Mouse (Mus musculus) small intestine, adult 2 months (tissue): ENCODE measurements at regions not wholly inside any gene's neighbourhood (a gene's known extent, or its start where the extent isn't known, plus 50 kb on each side); places are given as distances from the start of the nearest gene placed in this dataset.

Experiments
- H3K27ac ChIP-seq: fragments of 200-500 bp; 2 replicates; pipeline ENCODE4 v1.5.1; 2012; ENCODE audit warnings: low read depth, low read length, control low read depth, inconsistent platforms; ENCODE audit not compliant: insufficient read depth
- H3K27me3 ChIP-seq: fragments of 200-500 bp; 2 replicates; pipeline ENCODE4 v1.6.1; 2012; ENCODE audit warnings: mild to moderate bottlenecking, moderate library complexity, low read length, inconsistent platforms; ENCODE audit not compliant: control insufficient read depth, insufficient read depth
- H3K36me3 ChIP-seq: fragments of 200-500 bp; 2 replicates; pipeline ENCODE4 v1.6.1; 2012; ENCODE audit warnings: mild to moderate bottlenecking, low read length, control low read depth, inconsistent platforms; ENCODE audit not compliant: control insufficient read depth, insufficient read depth
- H3K4me1 ChIP-seq: fragments of 200-500 bp; 2 replicates; pipeline ENCODE4 v1.6.1; 2012; ENCODE audit warnings: low read length, inconsistent platforms, mixed read lengths; ENCODE audit not compliant: control insufficient read depth, insufficient read depth, insufficient read length
- H3K4me3 ChIP-seq: fragments of 200-500 bp; 2 replicates; pipeline ENCODE4 v1.5.1; 2012; ENCODE audit warnings: low read depth, mild to moderate bottlenecking, control low read depth, inconsistent platforms, low read length, moderate library complexity
- CTCF ChIP-seq: fragments of 200-500 bp; IDR thresholded peaks from 2 replicates; pipeline ENCODE4 v1.5.1; 2012; ENCODE audit warnings: low read depth, mild to moderate bottlenecking, control low read depth, inconsistent platforms, low read length, moderate library complexity, mixed read lengths; ENCODE audit not compliant: insufficient replicate concordance, insufficient read length; ENCODE audit errors: extremely low read depth
- POLR2A ChIP-seq: fragments of 200-500 bp; IDR thresholded peaks from 2 replicates; pipeline ENCODE4 v1.6.1; 2012; ENCODE audit warnings: low read depth, mild to moderate bottlenecking, control low read depth, inconsistent platforms, low read length, moderate library complexity
- WGBS: fragments of 180-500 bp; shearing (Covaris S2); methylation state at CpG from one replicate; pipeline ENCODE4 v1.1.7; 2018; 5-methylcytosine and 5-hydroxymethylcytosine counted together

DNA sequence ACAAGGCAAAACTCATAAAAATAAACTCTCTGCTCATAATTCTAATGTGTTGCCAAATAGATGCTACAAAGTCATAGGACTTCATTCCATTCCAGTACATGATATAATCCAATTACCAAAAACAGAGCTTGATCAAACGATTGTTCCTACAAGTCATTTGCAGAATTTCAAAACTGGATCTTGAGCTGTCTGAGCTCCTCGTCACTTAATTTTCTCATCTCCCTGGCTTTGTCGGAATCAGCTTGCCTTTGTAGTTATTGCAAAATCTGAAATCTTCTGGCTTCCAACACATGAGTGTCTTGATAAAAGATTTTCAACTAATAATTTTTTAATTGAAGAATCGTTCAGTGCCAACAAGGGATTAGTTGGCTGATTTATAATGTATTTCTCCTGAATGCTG, 150.3 kb upstream of the Gypa start:
- Histone ChIP-seq H3K27me3 (no peaks in the 10 kb centered on the region), H3K4me3 (no peak overlapping the region), H3K4me1 (no peaks in the 10 kb centered on the region), H3K36me3 (no peaks in the 10 kb centered on the region), H3K27ac (no peak overlapping the region)
- no peak for TF ChIP-seq POLR2A
- no peak for TF ChIP-seq CTCF
- WGBS = 91% methylated on average over 4 of the region's 4 CpGs

DNA sequence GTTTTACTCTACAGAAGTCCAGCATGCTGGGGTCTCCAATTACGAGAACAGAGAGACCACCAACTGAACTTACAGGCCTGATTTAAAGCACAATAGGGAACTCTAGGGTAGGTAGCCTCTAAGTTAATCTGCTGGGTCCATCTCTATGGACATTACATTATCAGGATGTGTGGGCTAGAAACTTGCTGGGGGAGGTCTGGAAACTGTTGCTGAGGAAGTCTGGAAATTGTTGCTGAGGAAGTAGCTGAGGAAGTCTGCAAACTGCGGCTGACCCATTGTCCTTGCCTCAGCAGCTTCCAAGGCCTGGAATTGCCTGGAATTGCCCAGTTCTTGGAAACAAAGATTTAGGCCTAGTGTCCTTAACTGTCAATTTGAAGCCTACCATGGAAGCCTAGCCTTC, 155.7 kb upstream of the Gypa start:
- no peak overlapping the region for H3K4me3 ChIP-seq
- no peaks in the 10 kb centered on the region for H3K27me3 ChIP-seq
- TF ChIP-seq POLR2A (no peak), CTCF (no peak)
- H3K27ac ChIP-seq = no peak overlapping the region
- H3K4me1 ChIP-seq = no peaks in the 10 kb centered on the region
- WGBS = 76% methylated on average over 2 of the region's 2 CpGs
- no peaks in the 10 kb centered on the region for H3K36me3 ChIP-seq

DNA sequence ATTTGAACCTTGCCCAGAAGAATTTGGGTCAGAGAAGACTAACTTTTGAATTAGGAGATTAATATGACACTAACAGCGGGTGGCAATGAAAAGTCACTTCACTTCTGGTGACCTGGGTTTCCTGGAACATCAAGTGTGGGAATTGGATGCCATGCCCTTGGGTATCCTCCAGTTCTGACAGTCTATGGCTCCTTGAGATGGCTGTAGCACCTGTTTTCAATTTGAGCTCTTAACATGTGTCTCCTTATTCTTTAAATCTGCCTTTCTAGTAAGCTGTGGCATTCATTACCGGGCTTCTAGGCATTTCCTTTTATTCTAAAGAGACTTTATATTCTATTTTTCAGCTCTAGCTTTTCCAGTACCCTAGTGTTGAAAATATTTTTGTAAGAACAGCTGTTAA, 164.9 kb upstream of the Gypa start:
- TF ChIP-seq CTCF (no peak), POLR2A (no peak)
- Histone ChIP-seq H3K27ac (no peak overlapping the region), H3K36me3 (no peaks in the 10 kb centered on the region), H3K4me1 (peaks cover 3% of the 10 kb centered on the region; the same call in 1 of the 2 replicates), H3K27me3 (no peaks in the 10 kb centered on the region), H3K4me3 (no peak overlapping the region)
- 75% methylated on average over 2 of the region's 2 CpGs for WGBS

DNA sequence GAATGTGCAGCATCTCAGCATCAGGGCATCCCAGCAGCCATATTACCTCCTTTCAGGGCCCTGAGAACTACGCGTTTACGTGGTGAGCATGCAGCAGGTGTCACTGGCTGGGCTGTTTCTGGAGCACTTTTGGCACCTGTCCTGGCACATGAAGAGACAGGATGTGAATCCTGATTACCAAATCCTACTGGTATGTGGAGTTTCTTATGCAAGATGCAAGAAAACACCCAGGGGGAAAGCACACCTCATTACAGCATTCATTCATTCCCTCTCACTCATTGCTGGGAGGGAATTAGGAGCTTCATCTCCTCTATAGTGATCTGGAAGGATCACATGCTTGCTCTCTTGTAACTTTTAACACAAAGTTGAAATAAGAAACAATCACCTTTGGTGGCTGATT, 167.7 kb upstream of the Gypa start:
- H3K27ac ChIP-seq = peak overlapping the region; percentile 51
- TF ChIP-seq CTCF = no peak
- no peak for TF ChIP-seq POLR2A
- H3K4me1 ChIP-seq = peaks cover 3% of the 10 kb centered on the region; the same call in 1 of the 2 replicates
- WGBS = 83% methylated on average over 3 of the region's 3 CpGs
- H3K36me3 ChIP-seq = no peaks in the 10 kb centered on the region
- no peaks in the 10 kb centered on the region for H3K27me3 ChIP-seq
- no peak overlapping the region for H3K4me3 ChIP-seq

DNA sequence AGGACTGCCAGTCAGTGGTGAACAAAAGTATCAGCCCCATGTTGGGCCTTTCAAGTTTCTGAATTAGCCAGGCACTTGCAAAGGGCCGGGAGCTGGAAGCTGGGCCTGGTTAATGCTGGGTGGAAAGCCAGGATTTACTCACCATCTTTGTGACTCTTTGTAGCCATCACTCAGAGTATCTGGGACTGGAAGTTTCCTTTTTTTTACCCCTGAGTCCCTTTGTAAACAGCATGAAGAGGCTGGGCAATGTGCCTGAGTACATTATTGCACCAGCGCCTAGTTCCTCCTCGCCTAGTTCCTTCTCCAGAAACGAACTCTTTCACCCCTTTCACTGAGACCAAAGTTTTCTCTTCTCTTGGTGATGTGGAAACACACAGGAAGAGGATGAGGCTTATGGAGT, 168.4 kb upstream of the Gypa start:
- H3K27me3 ChIP-seq = no peaks in the 10 kb centered on the region
- TF ChIP-seq POLR2A = no peak
- TF ChIP-seq CTCF = no peak
- peak overlapping the region; percentile 40; the same call in 1 of the 2 replicates for H3K27ac ChIP-seq
- 34% methylated on average over 4 of the region's 4 CpGs for WGBS
- H3K4me1 ChIP-seq = peaks cover 3% of the 10 kb centered on the region; the same call in 1 of the 2 replicates
- H3K36me3 ChIP-seq = no peaks in the 10 kb centered on the region
- no peak overlapping the region for H3K4me3 ChIP-seq

DNA sequence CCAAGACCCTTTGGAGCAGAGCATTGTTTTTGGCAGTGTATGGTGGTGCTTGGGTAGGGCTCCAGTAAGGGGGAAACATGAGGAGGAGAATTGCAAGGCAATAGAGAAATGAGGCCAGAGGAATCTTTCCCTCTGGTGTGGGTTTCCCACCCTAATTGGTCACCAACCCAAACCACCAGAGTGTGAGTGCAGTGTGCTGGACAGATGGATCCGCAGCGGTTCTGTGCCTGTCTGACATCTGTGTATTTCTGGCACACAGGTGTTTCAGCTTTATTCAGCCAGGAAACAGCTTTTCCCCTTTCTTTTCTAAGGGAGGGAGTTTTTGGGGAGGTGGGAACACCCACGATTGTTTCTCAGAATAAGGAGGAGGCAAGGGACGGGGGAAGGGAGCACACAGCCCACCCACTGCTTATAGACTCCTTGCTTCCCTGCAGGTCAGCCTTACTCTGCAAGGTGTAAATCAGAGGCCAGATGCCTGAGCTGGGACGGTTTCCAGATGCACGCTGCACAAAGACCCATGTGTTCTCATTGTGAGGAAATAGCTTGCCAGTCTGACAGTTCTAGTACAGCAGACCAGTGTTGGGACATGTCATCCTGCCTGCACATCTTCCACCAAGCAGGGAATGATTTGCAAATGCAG, 175.2 kb upstream of the Gypa start:
- H3K27me3 ChIP-seq = no peaks in the 10 kb centered on the region
- no peak overlapping the region for H3K4me3 ChIP-seq
- H3K4me1 ChIP-seq = no peaks in the 10 kb centered on the region
- 67% methylated on average over 6 of the region's 6 CpGs for WGBS
- no peaks in the 10 kb centered on the region for H3K36me3 ChIP-seq
- TF ChIP-seq CTCF = no peak
- TF ChIP-seq POLR2A = no peak
- no peak overlapping the region for H3K27ac ChIP-seq

DNA sequence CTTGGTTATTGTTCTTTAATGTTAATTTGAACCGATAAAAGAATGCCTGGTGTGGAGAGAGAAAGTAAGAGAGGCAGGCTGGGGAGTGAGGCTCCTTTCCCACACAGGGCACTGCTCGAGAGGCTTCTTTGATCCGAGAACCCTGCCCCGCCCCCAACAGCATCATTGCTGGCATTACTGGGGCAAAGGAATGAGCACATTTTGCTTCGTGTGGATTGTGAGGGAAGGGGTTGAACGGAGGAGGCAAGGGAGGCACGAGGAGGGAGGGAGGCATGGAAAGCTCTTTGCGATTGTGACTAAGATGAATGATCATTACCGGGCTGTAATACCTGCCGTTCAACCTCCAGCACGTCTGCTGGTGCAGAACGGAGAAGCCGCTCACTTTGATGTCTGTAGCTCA, 178.2 kb upstream of the Gypa start:
- Histone ChIP-seq H3K27me3 (no peaks in the 10 kb centered on the region), H3K27ac (no peak overlapping the region), H3K36me3 (no peaks in the 10 kb centered on the region), H3K4me3 (no peak overlapping the region), H3K4me1 (no peaks in the 10 kb centered on the region)
- WGBS = 10% methylated on average over 13 of the region's 13 CpGs
- TF ChIP-seq POLR2A (no peak), CTCF (no peak)
